ENCODE assay signal across 8 mouse cellular contexts in genomic region chr1:132389886-132390585, GRCm38 (mm10). TPM values are rescaled to one million over a fixed set of nuclear protein-coding genes. Genes with fewer than 3 reads are reported as not detected.
DNase-seq lines count a peak whose midpoint lies in the region; ATAC-seq and TF ChIP-seq lines count a peak whose summit lies in the region.

No protein-coding gene starts in this region.

- no peaks in the 10 kb centered on the region for H3K36me3 ChIP-seq in C2C12 (ENCODE audit: control insufficient read depth, insufficient read depth)
- no peaks in the 10 kb centered on the region for H3K36me3 ChIP-seq in embryonic facial prominence, embryonic 13.5 days
- no peaks in the 10 kb centered on the region for H3K36me3 ChIP-seq in heart, embryonic 13.5 days
- H3K36me3 ChIP-seq in liver, postnatal 0 days (replicated peaks; ENCODE audit: insufficient read depth, low read length) = no peaks in the 10 kb centered on the region
- H3K36me3 ChIP-seq in neural tube, embryonic 13.5 days = no peaks in the 10 kb centered on the region

- H3K9me3 ChIP-seq in embryonic facial prominence, embryonic 13.5 days = no peaks in the 10 kb centered on the region
- no peaks in the 10 kb centered on the region for H3K9me3 ChIP-seq in heart, embryonic 13.5 days
- no peaks in the 10 kb centered on the region for H3K9me3 ChIP-seq in liver, postnatal 0 days (ENCODE audit: low read length)
- H3K9me3 ChIP-seq in neural tube, embryonic 13.5 days = no peaks in the 10 kb centered on the region

- peak overlapping the region; percentile 55; the same call in 1 of the 2 replicates for H3K27ac ChIP-seq in embryonic facial prominence, embryonic 13.5 days
- H3K27ac ChIP-seq in heart, embryonic 13.5 days (replicated peaks) = peak overlapping the region; percentile 77
- H3K27ac ChIP-seq in liver, postnatal 0 days (ENCODE audit: low read depth) = peak overlapping the region; percentile 87
- H3K27ac ChIP-seq in neural tube, embryonic 13.5 days (replicated peaks) = peak overlapping the region; percentile 94

- H3K4me1 ChIP-seq in embryonic facial prominence, embryonic 13.5 days = peaks cover 58% of the 10 kb centered on the region
- peaks cover 54% of the 10 kb centered on the region for H3K4me1 ChIP-seq in heart, embryonic 13.5 days
- peaks cover 30% of the 10 kb centered on the region for H3K4me1 ChIP-seq in liver, postnatal 0 days (ENCODE audit: insufficient read depth)
- peaks cover 62% of the 10 kb centered on the region for H3K4me1 ChIP-seq in neural tube, embryonic 13.5 days (replicated peaks)

- H3K4me2 ChIP-seq in embryonic facial prominence, embryonic 13.5 days = peak overlapping the region; percentile 89
- peak overlapping the region; percentile 92 for H3K4me2 ChIP-seq in heart, embryonic 13.5 days
- peak overlapping the region; percentile 90 for H3K4me2 ChIP-seq in liver, postnatal 0 days (ENCODE audit: low read depth, low read length)
- H3K4me2 ChIP-seq in neural tube, embryonic 13.5 days = peak overlapping the region; percentile 91

- 8% methylated on average over 15 of the region's 15 CpGs for WGBS in embryonic facial prominence, embryonic 13.5 days
- 27% methylated on average over 15 of the region's 15 CpGs for WGBS in heart, embryonic 13.5 days
- WGBS in liver, postnatal 0 days (ENCODE audit: insufficient replicate concordance) = 29% methylated on average over 15 of the region's 15 CpGs
- WGBS in neural tube, embryonic 13.5 days = 12% methylated on average over 15 of the region's 15 CpGs

- no peak for ATAC-seq in embryonic facial prominence, embryonic 13.5 days (ENCODE audit: insufficient number of reproducible peaks, insufficient read depth, low FRiP score, low TSS enrichment, low read depth)
- peak; percentile 60 for ATAC-seq in heart, embryonic 13.5 days (ENCODE audit: extremely low read depth, insufficient number of reproducible peaks, low FRiP score, low TSS enrichment)
- ATAC-seq in liver, postnatal 0 days = peak; percentile 78
- ATAC-seq in neural tube, embryonic 13.5 days (ENCODE audit: low read depth) = no peak

- peak; percentile 52 for TF ChIP-seq CTCF in C2C12 (IDR thresholded peaks at IDR 0.05; ENCODE audit: control insufficient read depth, insufficient read depth, insufficient read length)
- peak; percentile 92 for TF ChIP-seq CTCF in liver, postnatal 0 days (IDR thresholded peaks at IDR 0.05; ENCODE audit: low read depth)

- H3ac ChIP-seq in C2C12 (ENCODE audit: control insufficient read depth, insufficient read length, low read depth) = peak overlapping the region; percentile 10

- H3K9ac ChIP-seq in embryonic facial prominence, embryonic 13.5 days = peak overlapping the region; percentile 94
- H3K9ac ChIP-seq in heart, embryonic 13.5 days = peak overlapping the region; percentile 91
- H3K9ac ChIP-seq in liver, postnatal 0 days (replicated peaks) = peak overlapping the region; percentile 78
- H3K9ac ChIP-seq in neural tube, embryonic 13.5 days = peak overlapping the region; percentile 96

- peaks cover 7% of the 10 kb centered on the region for H3K79me3 ChIP-seq in C2C12 (ENCODE audit: low read depth)

- TF ChIP-seq EP300 in liver, postnatal 0 days (IDR thresholded peaks at IDR 0.05; ENCODE audit: low read depth) = peak; percentile 78

- peak; percentile 69 for DNase-seq in adipocyte (ENCODE audit: low spot score)
- DNase-seq in kidney, postnatal 10 days = peak; percentile 60
- peak; percentile 80 for DNase-seq in liver, postnatal 0 days
- peak; percentile 39 for DNase-seq in thymus, postnatal 4 days

- H3K79me2 ChIP-seq in C2C12 (ENCODE audit: control insufficient read depth, insufficient read depth) = peaks cover 25% of the 10 kb centered on the region

- H3K27me3 ChIP-seq in C2C12 (ENCODE audit: control insufficient read depth, insufficient read depth, insufficient read length) = no peaks in the 10 kb centered on the region
- H3K27me3 ChIP-seq in embryonic facial prominence, embryonic 13.5 days = no peaks in the 10 kb centered on the region
- peaks cover 5% of the 10 kb centered on the region; the same call in 1 of the 2 replicates for H3K27me3 ChIP-seq in heart, embryonic 13.5 days (replicated peaks)
- H3K27me3 ChIP-seq in liver, postnatal 0 days (ENCODE audit: insufficient read depth, low read length) = peaks cover 19% of the 10 kb centered on the region
- H3K27me3 ChIP-seq in neural tube, embryonic 13.5 days = no peaks in the 10 kb centered on the region

- H3K4me3 ChIP-seq in C2C12 (ENCODE audit: insufficient read depth, poor library complexity, severe bottlenecking) = peak overlapping the region; percentile 53
- peak overlapping the region; percentile 80 for H3K4me3 ChIP-seq in embryonic facial prominence, embryonic 13.5 days
- peak overlapping the region; percentile 81 for H3K4me3 ChIP-seq in heart, embryonic 13.5 days
- peak overlapping the region; percentile 67 for H3K4me3 ChIP-seq in liver, postnatal 0 days (ENCODE audit: low read depth, low read length)
- H3K4me3 ChIP-seq in neural tube, embryonic 13.5 days = peak overlapping the region; percentile 78

TF ChIP-seq in C2C12, 6 proteins besides CTCF, POLR2A, EP300 and RAD21:
- TF ChIP-seq CEBPB (IDR thresholded peaks at IDR 0.05; ENCODE audit: low read depth) (no peak), MYOD1 (IDR thresholded peaks at IDR 0.05; ENCODE audit: control insufficient read depth, insufficient read length, low read depth) (peak; percentile 76)

RNA-seq across cellular contexts. Expression of gene Tmcc2, which starts 1.0 kb away (rescaled TPM):
- polyA plus RNA-seq in C2C12 (2012; fragmentation: generic; extraction: Trizol) = 37.3 TPM
- 10.5 and 16.1 TPM in 2 replicates for polyA plus RNA-seq in embryonic facial prominence, embryonic 13.5 days (2015; fragmentation: Nextera tagmentation; extraction: Ambion mirVana)
- 31.5 and 35.8 TPM in 2 replicates for polyA plus RNA-seq in heart, embryonic 13.5 days (2015; fragmentation: Nextera tagmentation; extraction: Ambion mirVana)
- 154 TPM in 2 replicates for polyA plus RNA-seq in liver, postnatal 0 days (2015; fragmentation: Nextera tagmentation; extraction: Ambion mirVana)
- 32.2 and 33.9 TPM in 2 replicates for polyA plus RNA-seq in neural tube, embryonic 13.5 days (2015; fragmentation: Nextera tagmentation; extraction: Ambion mirVana)

RNA-seq across cellular contexts. Expression of gene Dstyk, which starts 27.3 kb away (rescaled TPM):
- polyA plus RNA-seq in C2C12 (2012; fragmentation: generic; extraction: Trizol) = 4.0 TPM
- 16.1 and 17.7 TPM in 2 replicates for polyA plus RNA-seq in embryonic facial prominence, embryonic 13.5 days (2015; fragmentation: Nextera tagmentation; extraction: Ambion mirVana)
- 8.5 and 9.1 TPM in 2 replicates for polyA plus RNA-seq in heart, embryonic 13.5 days (2015; fragmentation: Nextera tagmentation; extraction: Ambion mirVana)
- 2.3 and 2.9 TPM in 2 replicates for polyA plus RNA-seq in liver, postnatal 0 days (2015; fragmentation: Nextera tagmentation; extraction: Ambion mirVana)
- polyA plus RNA-seq in neural tube, embryonic 13.5 days (2015; fragmentation: Nextera tagmentation; extraction: Ambion mirVana) = 9.2 and 9.8 TPM in 2 replicates

Comparison
In these comparisons a context has a peak if more than half of its experiments do, and no peak if none do; other contexts are left out.
1. ATAC-seq: peak in heart, embryonic 13.5 days (single experiment) and liver, postnatal 0 days (single experiment); none in embryonic facial prominence, embryonic 13.5 days (single experiment) and neural tube, embryonic 13.5 days (single experiment).
2. Peak in every context shown above with its lines, with median percentiles within 50 percentile points of each other: H3K4me3 ChIP-seq, DNase-seq, H3K27ac ChIP-seq, H3K4me2 ChIP-seq and H3K9ac ChIP-seq.